In genomic region chr1:91057311-91058245, GRCm38 (mm10) we compare ENCODE assay signal across 10 mouse cellular contexts. TPM values are rescaled to one million over a fixed set of nuclear protein-coding genes. Genes with fewer than 3 reads are reported as not detected.
DNase-seq lines count a peak whose midpoint lies in the region; ATAC-seq and TF ChIP-seq lines count a peak whose summit lies in the region.
"Had no signal": no experiment of that assay in that cellular context is flagged by ENCODE, and none has a peak within 500 bp of the region (broad histone marks: within the 10 kb centered on the region; RNA-seq: fewer than 3 reads in every experiment).

No protein-coding gene starts in this region.

- no peaks in the 10 kb centered on the region for H3K36me3 ChIP-seq in liver, embryonic 14.5 days (replicated peaks; ENCODE audit: control insufficient read depth, insufficient read depth, low read depth)
- H3K36me3 ChIP-seq in stomach, postnatal 0 days (ENCODE audit: control insufficient read depth, insufficient read depth, low read length): no peaks in the 10 kb centered on the region
- H3K36me3 ChIP-seq in forebrain, embryonic 16.5 days (ENCODE audit: control insufficient read depth, insufficient read depth): no peaks in the 10 kb centered on the region
- H3K36me3 ChIP-seq: hindbrain, embryonic 10.5 days had no signal

- no peak for TF ChIP-seq EP300 in liver, embryonic 14.5 days (IDR thresholded peaks at IDR 0.05; ENCODE audit: low read depth)
- TF ChIP-seq EP300 in stomach, postnatal 0 days (optimal IDR thresholded peaks at IDR 0.05): no peak

- H3K9ac ChIP-seq in liver, embryonic 14.5 days (replicated peaks): no peak overlapping the region
- H3K9ac ChIP-seq in stomach, postnatal 0 days (ENCODE audit: low read length): no peak overlapping the region
- H3K9ac ChIP-seq in forebrain, embryonic 16.5 days (replicated peaks; ENCODE audit: low read depth, low read length): no peak overlapping the region

- no peak for TF ChIP-seq POLR2A in bone marrow macrophage, adult 2 months (IDR thresholded peaks at IDR 0.05; ENCODE audit: borderline replicate concordance, low read depth, low read length)

- H3K4me2 ChIP-seq in liver, embryonic 14.5 days (ENCODE audit: low read depth): peak overlapping the region; percentile 52
- no peak overlapping the region for H3K4me2 ChIP-seq in stomach, postnatal 0 days (replicated peaks; ENCODE audit: low read depth)
- H3K4me2 ChIP-seq in forebrain, embryonic 16.5 days (ENCODE audit: low read length): no peak overlapping the region

- peak; percentile 91 for DNase-seq in heart, adult 11 months
- no peak for DNase-seq in heart, adult 9 months (ENCODE audit: low spot score in 2 of 2)
- no peak for DNase-seq in liver, embryonic 14.5 days (ENCODE audit: low read depth in 3 of 3, low spot score in 3 of 3)
- DNase-seq in stomach, postnatal 0 days (ENCODE audit: low spot score): no peak
- no peak for DNase-seq in ovary, adult 18-20 months (ENCODE audit: low spot score)
- no peak for DNase-seq in urinary bladder, postnatal 25 days (ENCODE audit: low spot score)
- DNase-seq: cerebellum, adult 18-20 months had no signal

- peak overlapping the region; percentile 51 for H3K4me3 ChIP-seq in bone marrow macrophage, adult 2 months (ENCODE audit: insufficient read depth, low read length)
- H3K4me3 ChIP-seq in liver, embryonic 14.5 days (ENCODE audit: insufficient read depth in 1 of 2, low read depth in 2 of 2, low read length in 2 of 2): peak overlapping the region in 1 of 2 experiments; percentile 7; a peak in 1 of 4 replicates
- no peak overlapping the region for H3K4me3 ChIP-seq in stomach, postnatal 0 days (ENCODE audit: low read depth, low read length)
- no peak overlapping the region for H3K4me3 ChIP-seq in forebrain, embryonic 16.5 days (replicated peaks; ENCODE audit: low read length)
- H3K4me3 ChIP-seq: hindbrain, embryonic 10.5 days had no signal

- no peak for TF ChIP-seq CTCF in bone marrow macrophage, adult 2 months (IDR thresholded peaks at IDR 0.05; ENCODE audit: low read depth, low read length)
- no peak for TF ChIP-seq CTCF in liver, embryonic 14.5 days (IDR thresholded peaks at IDR 0.05; ENCODE audit: low read depth)
- TF ChIP-seq CTCF in stomach, postnatal 0 days (IDR thresholded peaks at IDR 0.05; ENCODE audit: low read depth): no peak

- no peaks in the 10 kb centered on the region; the same call in none of the 2 replicates for H3K27me3 ChIP-seq in liver, embryonic 14.5 days (ENCODE audit: control insufficient read depth, insufficient read depth, low read length)
- no peaks in the 10 kb centered on the region for H3K27me3 ChIP-seq in stomach, postnatal 0 days (ENCODE audit: control insufficient read depth, insufficient read depth, low read length)
- no peaks in the 10 kb centered on the region for H3K27me3 ChIP-seq in forebrain, embryonic 16.5 days (replicated peaks; ENCODE audit: control insufficient read depth, insufficient read depth, low read length)

- H3K4me1 ChIP-seq in bone marrow macrophage, adult 2 months (ENCODE audit: control insufficient read depth, insufficient read depth, low read length): peaks cover 48% of the 10 kb centered on the region
- H3K4me1 ChIP-seq in liver, embryonic 14.5 days (replicated peaks; ENCODE audit: control insufficient read depth in 2 of 2, insufficient read depth in 2 of 2, low read length in 1 of 2): peaks cover 0 to 37% of the 10 kb centered on the region in 2 experiments; a peak in 2 of 4 replicates
- H3K4me1 ChIP-seq in stomach, postnatal 0 days (replicated peaks; ENCODE audit: control insufficient read depth, insufficient read depth): peaks cover 15% of the 10 kb centered on the region
- peaks cover 17% of the 10 kb centered on the region for H3K4me1 ChIP-seq in forebrain, embryonic 16.5 days (replicated peaks; ENCODE audit: control insufficient read depth, insufficient read depth, low read length)

- WGBS in liver, embryonic 14.5 days (ENCODE audit: insufficient replicate concordance): 21% methylated on average over 18 of the region's 18 CpGs
- WGBS in stomach, postnatal 0 days: 60% methylated on average over 18 of the region's 18 CpGs
- 73% methylated on average over 18 of the region's 18 CpGs for WGBS in forebrain, embryonic 16.5 days

- no peak for ATAC-seq in liver, embryonic 14.5 days (ENCODE audit: insufficient read depth)
- ATAC-seq in stomach, postnatal 0 days (ENCODE audit: low FRiP score, low TSS enrichment): no peak
- ATAC-seq in forebrain, embryonic 16.5 days: no peak

- no peaks in the 10 kb centered on the region for H3K9me3 ChIP-seq in liver, embryonic 14.5 days (ENCODE audit: control insufficient read depth, low read length)
- H3K9me3 ChIP-seq in stomach, postnatal 0 days (ENCODE audit: control insufficient read depth, low read length): no peaks in the 10 kb centered on the region
- H3K9me3 ChIP-seq in forebrain, embryonic 16.5 days (ENCODE audit: control insufficient read depth, low read length): no peaks in the 10 kb centered on the region
- H3K9me3 ChIP-seq: hindbrain, embryonic 10.5 days had no signal

- peak overlapping the region; percentile 64 for H3K27ac ChIP-seq in bone marrow macrophage, adult 2 months (ENCODE audit: insufficient read depth, low read depth, low read length)
- peak overlapping the region; percentile 13; the same call in 1 of the 2 replicates for H3K27ac ChIP-seq in liver, embryonic 14.5 days
- peak overlapping the region; percentile 0; the same call in 1 of the 2 replicates for H3K27ac ChIP-seq in stomach, postnatal 0 days (replicated peaks)
- no peak overlapping the region for H3K27ac ChIP-seq in forebrain, embryonic 16.5 days (ENCODE audit: low read length)
- H3K27ac ChIP-seq: hindbrain, embryonic 10.5 days had no signal

RNA-seq across cellular contexts. Expression of gene Lrrfip1, which starts 59.0 kb away (rescaled TPM):
- polyA plus RNA-seq in bone marrow macrophage, adult 2 months (2012; ENCODE audit: insufficient read depth, insufficient read length, missing spikeins): 98.5 and 98.7 TPM in 2 replicates
- polyA plus RNA-seq in liver, embryonic 14.5 days (2012; rRNA removed): 4.6 and 9.4 TPM in 2 replicates
- polyA plus RNA-seq in liver, embryonic 14.5 days (2014; fragmentation: Nextera tagmentation; extraction: Ambion mirVana): 10.0 and 12.5 TPM in 2 replicates
- 69.4 and 79.0 TPM in 2 replicates for polyA plus RNA-seq in stomach, postnatal 0 days (2015; fragmentation: Nextera tagmentation; extraction: Ambion mirVana)
- polyA plus RNA-seq in forebrain, embryonic 16.5 days (2015; fragmentation: Nextera tagmentation; extraction: Ambion mirVana): 45.3 and 48.5 TPM in 2 replicates
